Mouse (Mus musculus) CD8-positive naive resting alpha-beta T cell, adult 57 days (primary cell): Measurements from ENCODE around the gene Slc26a9. TPM values are rescaled to one million over a fixed set of nuclear protein-coding genes. Genes with fewer than 3 reads are reported as not detected.

Source experiments
- total RNA-seq: library from RNA; stranded (reverse); gene quantifications from one replicate; pipeline ENCODE4 v1.2.4, GENCODE M21; 2023

The Slc26a9 gene
- not detected for total RNA-seq

GRCm38 (mm10) chr1:131743868-131744464 lies at the start of gene Slc26a9:
Gene Slc26a9 (plus strand): TSS chr1:131744022.

GRCm38 (mm10) chr1:131797202-131797909 lies 53.5 kb downstream of the Slc26a9 start, which contains the start of gene Pm20d1:
Gene Pm20d1 (plus strand): TSS chr1:131797381.

Other genes starting within 250 kb of the Slc26a9 start
- gene Srgap2, start 216.7 kb upstream of the Slc26a9 start, total RNA-seq, result 67.2 TPM
- gene Fam72a, start 216.1 kb upstream of the Slc26a9 start, total RNA-seq, result 1.1 TPM
- gene Avpr1b, start 144.8 kb upstream of the Slc26a9 start, total RNA-seq, result not detected
- gene Ctse, start 105.7 kb upstream of the Slc26a9 start, total RNA-seq, result 167 TPM
- 0.67 TPM for gene Rab7b, start 55.3 kb upstream of the Slc26a9 start, total RNA-seq
- not detected for gene Pm20d1, start 53.4 kb downstream of the Slc26a9 start, total RNA-seq
- 40.6 TPM for gene Slc41a1, start 83.5 kb downstream of the Slc26a9 start, total RNA-seq
- gene Rab29, start 123.2 kb downstream of the Slc26a9 start, total RNA-seq, result 19.0 TPM
- 85.2 TPM for gene Nucks1, start 166.5 kb downstream of the Slc26a9 start, total RNA-seq
- 0.61 TPM for gene Slc45a3, start 218.9 kb downstream of the Slc26a9 start, total RNA-seq